In genomic region chr10:70535401-70535800, GRCm38 (mm10) we compare ENCODE assay signal across 21 mouse cellular contexts.
A peak's percentile ranks its signal among the peaks of the same experiment; 100 is the strongest.
DNase-seq lines count a peak whose midpoint lies in the region; ATAC-seq and TF ChIP-seq lines count a peak whose summit lies in the region.
"Had no signal": no experiment of that assay in that cellular context is flagged by ENCODE, and none has a peak within 500 bp of the region (broad histone marks: within the 10 kb centered on the region; RNA-seq: fewer than 3 reads in every experiment).

No protein-coding gene starts in this region.

- H3K4me2 ChIP-seq in hindbrain, embryonic 11.5 days (replicated peaks; ENCODE audit: low read depth, low read length): no peak overlapping the region
- no peak overlapping the region for H3K4me2 ChIP-seq in hindbrain, embryonic 12.5 days (replicated peaks)
- no peak overlapping the region for H3K4me2 ChIP-seq in stomach, postnatal 0 days (replicated peaks; ENCODE audit: low read depth)
- H3K4me2 ChIP-seq: embryonic facial prominence, embryonic 13.5 days; forebrain, embryonic 12.5 days; hindbrain, embryonic 14.5 days had no signal

- peaks cover 19% of the 10 kb centered on the region; the same call in 1 of the 2 replicates for H3K4me1 ChIP-seq in cerebellum, adult 2 months (ENCODE audit: control insufficient read depth, insufficient read depth, low read length)
- H3K4me1 ChIP-seq in hindbrain, embryonic 11.5 days (replicated peaks; ENCODE audit: control insufficient read depth, insufficient read depth, low read length): no peaks in the 10 kb centered on the region
- no peaks in the 10 kb centered on the region for H3K4me1 ChIP-seq in hindbrain, embryonic 12.5 days
- no peaks in the 10 kb centered on the region for H3K4me1 ChIP-seq in stomach, postnatal 0 days (replicated peaks; ENCODE audit: control insufficient read depth, insufficient read depth)
- H3K4me1 ChIP-seq: embryonic facial prominence, embryonic 13.5 days; forebrain, embryonic 12.5 days had no signal

- no peak for ATAC-seq in hindbrain, embryonic 11.5 days (ENCODE audit: low FRiP score)
- ATAC-seq in hindbrain, embryonic 12.5 days (ENCODE audit: low FRiP score): no peak
- ATAC-seq in stomach, postnatal 0 days (ENCODE audit: low FRiP score, low TSS enrichment): no peak
- ATAC-seq: CD4-positive, CD25-positive, alpha-beta regulatory T cell, adult 4 months; forebrain, embryonic 16.5 days had no signal

- no peak for TF ChIP-seq POLR2A in cerebellum, adult 2 months (IDR thresholded peaks at IDR 0.05; ENCODE audit: borderline replicate concordance, insufficient read depth, low read length)

- no peaks in the 10 kb centered on the region for H3K9me3 ChIP-seq in hindbrain, embryonic 11.5 days (ENCODE audit: control insufficient read depth, low read length)
- H3K9me3 ChIP-seq in hindbrain, embryonic 12.5 days (replicated peaks): no peaks in the 10 kb centered on the region
- H3K9me3 ChIP-seq in stomach, postnatal 0 days (ENCODE audit: control insufficient read depth, low read length): no peaks in the 10 kb centered on the region
- H3K9me3 ChIP-seq: embryonic facial prominence, embryonic 13.5 days; forebrain, embryonic 12.5 days had no signal

- H3K27ac ChIP-seq in cerebellum, adult 2 months (ENCODE audit: insufficient read depth, low read length): no peak overlapping the region
- H3K27ac ChIP-seq in hindbrain, embryonic 11.5 days (ENCODE audit: low read depth, low read length): no peak overlapping the region
- H3K27ac ChIP-seq in hindbrain, embryonic 12.5 days: no peak overlapping the region
- H3K27ac ChIP-seq in stomach, postnatal 0 days (replicated peaks): no peak overlapping the region
- H3K27ac ChIP-seq: embryonic facial prominence, embryonic 13.5 days; forebrain, embryonic 12.5 days; hindbrain, embryonic 14.5 days had no signal

- WGBS in cerebellum, adult 2 months: 58% methylated on average over 12 of the region's 12 CpGs
- WGBS in hindbrain, embryonic 11.5 days: 79% methylated on average over 12 of the region's 12 CpGs
- 82% methylated on average over 12 of the region's 12 CpGs for WGBS in hindbrain, embryonic 12.5 days
- 89% methylated on average over 12 of the region's 12 CpGs for WGBS in stomach, postnatal 0 days

- TF ChIP-seq CTCF in cerebellum, adult 2 months (IDR thresholded peaks at IDR 0.05; ENCODE audit: borderline replicate concordance, insufficient read depth, low read depth, low read length): no peak
- TF ChIP-seq CTCF in stomach, postnatal 0 days (IDR thresholded peaks at IDR 0.05; ENCODE audit: low read depth): no peak

- DNase-seq in cerebellum, postnatal 10 days: peak; percentile 22 to 30
- DNase-seq in cerebellum, adult 2 months: no peak
- DNase-seq in hindbrain, embryonic 11.5 days (ENCODE audit: low spot score): peak; percentile 4
- peak; percentile 35 for DNase-seq in testis, postnatal 10 days (ENCODE audit: low spot score)
- DNase-seq in testis, postnatal 14 days (ENCODE audit: low spot score): no peak
- DNase-seq in stomach, postnatal 0 days (ENCODE audit: low spot score): no peak
- no peak for DNase-seq in left cerebral cortex, adult 18-20 months (ENCODE audit: low spot score in 2 of 2)
- DNase-seq: adrenal gland, adult 8-10 months; adrenal gland, postnatal 36 days; B cell, adult 2 months; cerebellum, adult 8-10 months; gastrocnemius, postnatal 10 days; heart, postnatal 10 days; heart, postnatal 4 days had no signal

- no peaks in the 10 kb centered on the region for H3K27me3 ChIP-seq in cerebellum, adult 2 months (ENCODE audit: control insufficient read depth, insufficient read depth, low read length)
- no peaks in the 10 kb centered on the region for H3K27me3 ChIP-seq in hindbrain, embryonic 11.5 days (ENCODE audit: control insufficient read depth, insufficient read depth, low read length)
- H3K27me3 ChIP-seq in hindbrain, embryonic 12.5 days: no peaks in the 10 kb centered on the region
- H3K27me3 ChIP-seq in stomach, postnatal 0 days (ENCODE audit: control insufficient read depth, insufficient read depth, low read length): no peaks in the 10 kb centered on the region
- H3K27me3 ChIP-seq: embryonic facial prominence, embryonic 13.5 days; forebrain, embryonic 12.5 days had no signal

- no peak overlapping the region for H3K9ac ChIP-seq in hindbrain, embryonic 11.5 days (ENCODE audit: low read depth, low read length)
- H3K9ac ChIP-seq in hindbrain, embryonic 12.5 days: no peak overlapping the region
- no peak overlapping the region for H3K9ac ChIP-seq in stomach, postnatal 0 days (ENCODE audit: low read length)
- H3K9ac ChIP-seq: embryonic facial prominence, embryonic 13.5 days; forebrain, embryonic 12.5 days; hindbrain, embryonic 14.5 days had no signal

- H3K4me3 ChIP-seq in cerebellum, adult 2 months (replicated peaks; ENCODE audit: insufficient read depth, low read depth, low read length): no peak overlapping the region
- H3K4me3 ChIP-seq in hindbrain, embryonic 11.5 days (ENCODE audit: low read depth, low read length): no peak overlapping the region
- no peak overlapping the region for H3K4me3 ChIP-seq in hindbrain, embryonic 12.5 days
- H3K4me3 ChIP-seq in stomach, postnatal 0 days (ENCODE audit: low read depth, low read length): no peak overlapping the region
- H3K4me3 ChIP-seq: embryonic facial prominence, embryonic 13.5 days; forebrain, embryonic 12.5 days had no signal

- no peak for TF ChIP-seq EP300 in stomach, postnatal 0 days (optimal IDR thresholded peaks at IDR 0.05)

- no peaks in the 10 kb centered on the region; the same call in 1 of the 2 replicates for H3K36me3 ChIP-seq in hindbrain, embryonic 11.5 days (ENCODE audit: control insufficient read depth, insufficient read depth, low read length)
- H3K36me3 ChIP-seq in hindbrain, embryonic 12.5 days: peaks cover 52% of the 10 kb centered on the region
- H3K36me3 ChIP-seq in stomach, postnatal 0 days (ENCODE audit: control insufficient read depth, insufficient read depth, low read length): no peaks in the 10 kb centered on the region
- H3K36me3 ChIP-seq: G1E had no signal

Comparison
In these comparisons a context has a peak if more than half of its experiments do, and no peak if none do; other contexts are left out.
1. DNase-seq: peak in cerebellum, postnatal 10 days (2 of 2), hindbrain, embryonic 11.5 days (single experiment) and testis, postnatal 10 days (single experiment); none in cerebellum, adult 2 months (0 of 2), testis, postnatal 14 days (single experiment), stomach, postnatal 0 days (single experiment) and left cerebral cortex, adult 18-20 months (0 of 2).